Mouse (Mus musculus) kidney, adult 2 months (tissue): ENCODE measurements at regions not wholly inside any gene's neighbourhood (a gene's known extent, or its start where the extent isn't known, plus 50 kb on each side); places are given as distances from the start of the nearest gene placed in this dataset.

Source experiments
- CTCF ChIP-seq: fragments of 200-500 bp; conservative IDR thresholded peaks from 2 replicates; pipeline ENCODE4 v1.5.1; 2011; ENCODE audit warnings: low read depth, mild to moderate bottlenecking, control low read depth, low read length, moderate library complexity, mixed read lengths; ENCODE audit not compliant: insufficient read depth, insufficient read length
- POLR2A ChIP-seq: fragments of 200-500 bp; IDR thresholded peaks from one replicate; pipeline ENCODE4 v1.6.1; 2011; ENCODE audit warnings: low read depth, low read length, control low read depth

- no peak for TF ChIP-seq CTCF
- no peak for TF ChIP-seq POLR2A
Observed at GRCm38 (mm10) chr1:176675184-176675583, 138.7 kb downstream of the Cep170 start.
